Mouse (Mus musculus): ENCODE measurements around the gene Sobp. TPM values are rescaled to one million over a fixed set of nuclear protein-coding genes. Genes with fewer than 3 reads are reported as not detected.

Gene Sobp
- polyA plus RNA-seq, 1 experiment from 2014 or later, result 3.4 TPM

DNA sequence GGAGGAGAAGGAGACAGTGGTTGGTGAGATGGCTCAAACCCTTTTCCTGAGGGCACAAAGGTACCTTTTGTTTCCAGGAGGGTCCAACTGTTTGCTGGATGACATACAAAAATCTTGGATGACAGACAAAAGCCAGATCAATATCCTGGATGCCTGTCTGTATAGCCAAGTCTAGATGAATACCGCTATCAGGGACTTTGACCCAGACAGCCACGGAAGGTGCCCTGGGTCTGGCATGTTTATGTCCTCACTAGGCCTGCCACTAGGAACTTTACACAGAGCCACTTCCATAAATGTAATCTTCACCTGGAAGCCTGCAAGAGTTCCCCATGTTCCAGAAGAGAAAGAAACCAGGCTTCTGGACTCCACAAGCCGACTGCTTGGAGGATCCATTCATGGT lies 172.9 kb downstream of the Sobp start:
- 57% methylated on average over 3 of the region's 3 CpGs for WGBS
- peaks cover 6% of the 10 kb centered on the region; the same call in 1 of the 2 replicates for H3K4me1 ChIP-seq (ENCODE audit: control insufficient read depth, insufficient read depth, low read length)
- H3K4me3 ChIP-seq (ENCODE audit: low read depth, low read length), result no peak overlapping the region
- no peak overlapping the region for H3K27ac ChIP-seq (ENCODE audit: low read length)
- no peak overlapping the region for H3K9ac ChIP-seq (replicated peaks; ENCODE audit: low read depth, low read length)
- no peaks in the 10 kb centered on the region for H3K27me3 ChIP-seq (ENCODE audit: control insufficient read depth, insufficient read depth, low read length)
- H3K4me2 ChIP-seq (replicated peaks; ENCODE audit: low read depth, low read length), result no peak overlapping the region
- no peaks in the 10 kb centered on the region for H3K9me3 ChIP-seq (ENCODE audit: control insufficient read depth, low read depth, low read length)
- H3K36me3 ChIP-seq (ENCODE audit: control insufficient read depth, insufficient read depth, low read length), result no peaks in the 10 kb centered on the region
- ATAC-seq (ENCODE audit: insufficient number of reproducible peaks, insufficient read depth, low FRiP score, low read depth), result no peak

DNA sequence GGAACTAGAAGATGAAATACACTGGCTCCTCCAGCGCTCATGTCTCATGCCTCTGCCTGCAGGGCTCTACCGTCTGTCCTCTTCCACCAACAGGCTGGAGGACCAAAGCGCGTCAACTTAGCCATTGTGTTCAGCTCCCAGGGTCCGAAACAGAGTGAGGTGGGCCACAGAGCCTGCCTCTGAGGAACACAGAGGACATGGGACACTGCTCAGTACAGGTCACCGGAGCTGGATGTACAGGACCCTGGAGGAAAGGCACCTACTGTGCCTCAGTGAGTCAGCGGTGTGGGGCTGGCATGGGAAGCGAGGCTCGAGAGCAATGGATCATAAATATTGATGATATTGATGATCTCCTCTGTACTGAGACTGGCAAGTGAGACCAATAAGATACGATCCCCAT lies 175.0 kb downstream of the Sobp start:
- ATAC-seq (ENCODE audit: insufficient number of reproducible peaks, insufficient read depth, low FRiP score, low read depth), result no peak
- 94% methylated on average over 10 of the region's 10 CpGs for WGBS
- Histone ChIP-seq H3K4me3 (ENCODE audit: low read depth, low read length) (no peak overlapping the region), H3K9ac (replicated peaks; ENCODE audit: low read depth, low read length) (no peak overlapping the region), H3K36me3 (ENCODE audit: control insufficient read depth, insufficient read depth, low read length) (no peaks in the 10 kb centered on the region), H3K4me2 (replicated peaks; ENCODE audit: low read depth, low read length) (no peak overlapping the region), H3K4me1 (ENCODE audit: control insufficient read depth, insufficient read depth, low read length) (peaks cover 10% of the 10 kb centered on the region), H3K27ac (ENCODE audit: low read length) (no peak overlapping the region), H3K9me3 (ENCODE audit: control insufficient read depth, low read depth, low read length) (no peaks in the 10 kb centered on the region), H3K27me3 (ENCODE audit: control insufficient read depth, insufficient read depth, low read length) (no peaks in the 10 kb centered on the region)

GRCm38 (mm10) chr10:42997278-42997677 lies 177.1 kb downstream of the Sobp start:
- WGBS, result 80% methylated on average over 2 of the region's 2 CpGs
- ATAC-seq (ENCODE audit: insufficient number of reproducible peaks, insufficient read depth, low FRiP score, low read depth), result no peak
- Histone ChIP-seq H3K9ac (replicated peaks; ENCODE audit: low read depth, low read length) (no peak overlapping the region), H3K4me1 (ENCODE audit: control insufficient read depth, insufficient read depth, low read length) (peaks cover 5% of the 10 kb centered on the region), H3K4me3 (ENCODE audit: low read depth, low read length) (no peak overlapping the region), H3K4me2 (replicated peaks; ENCODE audit: low read depth, low read length) (no peak overlapping the region), H3K36me3 (ENCODE audit: control insufficient read depth, insufficient read depth, low read length) (no peaks in the 10 kb centered on the region), H3K27me3 (ENCODE audit: control insufficient read depth, insufficient read depth, low read length) (0 out of 2 replicates have a peak, but pooled peaks cover 2% of the 10 kb centered on the region), H3K9me3 (ENCODE audit: control insufficient read depth, low read depth, low read length) (no peaks in the 10 kb centered on the region), H3K27ac (ENCODE audit: low read length) (no peak overlapping the region)

GRCm38 (mm10) chr10:42995484-42995895 lies 178.8 kb downstream of the Sobp start:
- Histone ChIP-seq H3K27me3 (ENCODE audit: control insufficient read depth, insufficient read depth, low read length) (0 out of 2 replicates have a peak, but pooled peaks cover 2% of the 10 kb centered on the region), H3K9me3 (ENCODE audit: control insufficient read depth, low read depth, low read length) (no peaks in the 10 kb centered on the region), H3K9ac (replicated peaks; ENCODE audit: low read depth, low read length) (no peak overlapping the region), H3K4me2 (replicated peaks; ENCODE audit: low read depth, low read length) (no peak overlapping the region), H3K36me3 (ENCODE audit: control insufficient read depth, insufficient read depth, low read length) (no peaks in the 10 kb centered on the region), H3K27ac (ENCODE audit: low read length) (no peak overlapping the region), H3K4me3 (ENCODE audit: low read depth, low read length) (no peak overlapping the region), H3K4me1 (ENCODE audit: control insufficient read depth, insufficient read depth, low read length) (peaks cover 5% of the 10 kb centered on the region)
- no peak for ATAC-seq (ENCODE audit: insufficient number of reproducible peaks, insufficient read depth, low FRiP score, low read depth)
- 12% methylated on average over 13 of the region's 13 CpGs for WGBS

DNA sequence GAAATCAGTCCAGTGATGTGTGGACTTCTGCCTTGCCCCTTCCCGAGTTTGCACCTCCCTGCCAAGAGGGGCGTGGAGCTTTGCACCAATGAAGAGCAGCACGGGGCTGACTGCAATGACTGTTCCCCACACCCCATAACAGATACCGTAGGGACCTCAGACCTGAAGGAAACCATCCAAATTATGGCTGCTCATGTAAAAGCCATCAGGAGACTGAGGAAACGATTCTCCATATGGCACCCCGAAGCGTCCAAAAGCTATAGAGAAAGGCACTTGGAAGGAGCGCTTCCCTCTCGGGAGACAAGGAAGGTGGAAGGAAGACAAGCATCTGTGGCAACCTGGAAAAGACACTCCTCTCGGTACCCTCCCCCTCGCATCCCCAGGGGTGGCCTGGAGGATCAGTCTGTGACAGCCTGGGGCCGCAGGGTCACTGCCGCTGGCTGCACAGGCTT lies 180.0 kb downstream of the Sobp start:
- Histone ChIP-seq H3K4me1 (ENCODE audit: control insufficient read depth, insufficient read depth, low read length) (peaks cover 5% of the 10 kb centered on the region), H3K27me3 (ENCODE audit: control insufficient read depth, insufficient read depth, low read length) (0 out of 2 replicates have a peak, but pooled peaks cover 2% of the 10 kb centered on the region), H3K9ac (replicated peaks; ENCODE audit: low read depth, low read length) (no peak overlapping the region), H3K4me3 (ENCODE audit: low read depth, low read length) (no peak overlapping the region), H3K36me3 (ENCODE audit: control insufficient read depth, insufficient read depth, low read length) (no peaks in the 10 kb centered on the region), H3K9me3 (ENCODE audit: control insufficient read depth, low read depth, low read length) (no peaks in the 10 kb centered on the region), H3K27ac (ENCODE audit: low read length) (no peak overlapping the region), H3K4me2 (replicated peaks; ENCODE audit: low read depth, low read length) (peak overlapping the region; percentile 1; the same call in 1 of the 2 replicates)
- ATAC-seq (ENCODE audit: insufficient number of reproducible peaks, insufficient read depth, low FRiP score, low read depth), result no peak
- WGBS, result 14% methylated on average over 13 of the region's 13 CpGs

GRCm38 (mm10) chr10:42991018-42991417 lies 183.3 kb downstream of the Sobp start:
- Histone ChIP-seq H3K4me3 (ENCODE audit: low read depth, low read length) (no peak overlapping the region), H3K9me3 (ENCODE audit: control insufficient read depth, low read depth, low read length) (no peaks in the 10 kb centered on the region), H3K27ac (ENCODE audit: low read length) (no peak overlapping the region), H3K36me3 (ENCODE audit: control insufficient read depth, insufficient read depth, low read length) (no peaks in the 10 kb centered on the region), H3K4me1 (ENCODE audit: control insufficient read depth, insufficient read depth, low read length) (peaks cover 5% of the 10 kb centered on the region), H3K4me2 (replicated peaks; ENCODE audit: low read depth, low read length) (no peak overlapping the region), H3K9ac (replicated peaks; ENCODE audit: low read depth, low read length) (no peak overlapping the region), H3K27me3 (ENCODE audit: control insufficient read depth, insufficient read depth, low read length) (0 out of 2 replicates have a peak, but pooled peaks cover 2% of the 10 kb centered on the region)
- ATAC-seq (ENCODE audit: insufficient number of reproducible peaks, insufficient read depth, low FRiP score, low read depth), result no peak
- 69% methylated on average over 9 of the region's 9 CpGs for WGBS

DNA sequence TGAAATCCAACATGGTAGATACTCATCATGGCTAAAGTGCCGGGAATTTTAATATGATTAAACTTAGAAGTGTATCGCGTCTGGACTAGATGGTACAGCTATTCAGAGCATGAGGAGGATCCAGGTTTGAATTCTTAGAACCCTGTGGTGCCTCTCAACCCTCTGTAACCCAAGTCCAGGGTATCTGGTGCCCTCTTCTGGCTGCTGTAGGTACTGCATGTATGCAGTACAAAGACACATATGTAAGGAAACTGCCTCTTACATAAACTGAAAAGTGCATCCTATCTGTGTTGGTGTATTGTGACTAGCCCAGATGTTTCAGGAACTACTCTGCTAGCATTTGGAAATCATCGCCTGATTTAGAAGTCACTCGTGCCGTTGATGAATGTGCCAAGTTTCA lies 184.4 kb downstream of the Sobp start:
- Histone ChIP-seq H3K9ac (replicated peaks; ENCODE audit: low read depth, low read length) (no peak overlapping the region), H3K9me3 (ENCODE audit: control insufficient read depth, low read depth, low read length) (no peaks in the 10 kb centered on the region), H3K4me3 (ENCODE audit: low read depth, low read length) (no peak overlapping the region), H3K4me2 (replicated peaks; ENCODE audit: low read depth, low read length) (no peak overlapping the region), H3K4me1 (ENCODE audit: control insufficient read depth, insufficient read depth, low read length) (no peaks in the 10 kb centered on the region), H3K27ac (ENCODE audit: low read length) (no peak overlapping the region), H3K36me3 (ENCODE audit: control insufficient read depth, insufficient read depth, low read length) (no peaks in the 10 kb centered on the region), H3K27me3 (ENCODE audit: control insufficient read depth, insufficient read depth, low read length) (0 out of 2 replicates have a peak, but pooled peaks cover 2% of the 10 kb centered on the region)
- WGBS, result 23% methylated on average over 6 of the region's 6 CpGs
- ATAC-seq (ENCODE audit: insufficient number of reproducible peaks, insufficient read depth, low FRiP score, low read depth), result no peak

GRCm38 (mm10) chr10:42988627-42989026 lies 185.7 kb downstream of the Sobp start:
- Histone ChIP-seq H3K4me3 (ENCODE audit: low read depth, low read length) (no peak overlapping the region), H3K9ac (replicated peaks; ENCODE audit: low read depth, low read length) (no peak overlapping the region), H3K36me3 (ENCODE audit: control insufficient read depth, insufficient read depth, low read length) (no peaks in the 10 kb centered on the region), H3K27me3 (ENCODE audit: control insufficient read depth, insufficient read depth, low read length) (0 out of 2 replicates have a peak, but pooled peaks cover 2% of the 10 kb centered on the region), H3K27ac (ENCODE audit: low read length) (no peak overlapping the region), H3K4me1 (ENCODE audit: control insufficient read depth, insufficient read depth, low read length) (no peaks in the 10 kb centered on the region), H3K9me3 (ENCODE audit: control insufficient read depth, low read depth, low read length) (no peaks in the 10 kb centered on the region), H3K4me2 (replicated peaks; ENCODE audit: low read depth, low read length) (no peak overlapping the region)
- WGBS, result 55% methylated on average over 15 of the region's 15 CpGs
- no peak for ATAC-seq (ENCODE audit: insufficient number of reproducible peaks, insufficient read depth, low FRiP score, low read depth)

DNA sequence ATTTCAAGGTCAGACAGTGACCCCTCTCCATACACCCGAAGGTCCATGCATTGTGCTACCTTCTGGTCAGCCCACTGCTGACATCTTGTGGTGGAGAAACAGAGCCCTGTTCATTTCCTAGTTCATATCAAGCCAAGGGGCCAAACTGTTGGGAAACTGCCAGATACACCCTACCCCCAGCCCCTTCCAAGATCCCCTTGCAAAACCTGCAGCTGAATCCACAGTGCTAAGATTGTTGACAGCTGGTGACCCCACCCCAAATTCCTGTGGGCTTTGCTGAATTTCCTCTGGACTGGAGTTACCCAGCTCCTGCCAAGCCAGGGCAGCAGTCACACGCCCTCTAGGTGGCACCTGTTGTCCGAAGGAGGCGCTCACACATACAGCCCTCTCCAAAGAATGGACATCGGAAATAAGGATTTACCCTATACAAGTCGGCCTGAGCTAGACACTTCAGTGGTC lies 186.7 kb downstream of the Sobp start:
- H3K9me3 ChIP-seq (ENCODE audit: control insufficient read depth, low read depth, low read length), result no peaks in the 10 kb centered on the region
- no peaks in the 10 kb centered on the region for H3K4me1 ChIP-seq (ENCODE audit: control insufficient read depth, insufficient read depth, low read length)
- no peaks in the 10 kb centered on the region for H3K36me3 ChIP-seq (ENCODE audit: control insufficient read depth, insufficient read depth, low read length)
- no peak overlapping the region for H3K9ac ChIP-seq (replicated peaks; ENCODE audit: low read depth, low read length)
- H3K27ac ChIP-seq (ENCODE audit: low read length), result no peak overlapping the region
- no peak overlapping the region for H3K4me3 ChIP-seq (ENCODE audit: low read depth, low read length)
- peak; percentile 47 for ATAC-seq (ENCODE audit: insufficient number of reproducible peaks, insufficient read depth, low FRiP score, low read depth)
- WGBS, result 19% methylated on average over 6 of the region's 6 CpGs
- H3K4me2 ChIP-seq (replicated peaks; ENCODE audit: low read depth, low read length), result no peak overlapping the region
- no peaks in the 10 kb centered on the region for H3K27me3 ChIP-seq (ENCODE audit: control insufficient read depth, insufficient read depth, low read length)
